Mouse (Mus musculus): Measurements from ENCODE around the gene Tmem216.

DNA sequence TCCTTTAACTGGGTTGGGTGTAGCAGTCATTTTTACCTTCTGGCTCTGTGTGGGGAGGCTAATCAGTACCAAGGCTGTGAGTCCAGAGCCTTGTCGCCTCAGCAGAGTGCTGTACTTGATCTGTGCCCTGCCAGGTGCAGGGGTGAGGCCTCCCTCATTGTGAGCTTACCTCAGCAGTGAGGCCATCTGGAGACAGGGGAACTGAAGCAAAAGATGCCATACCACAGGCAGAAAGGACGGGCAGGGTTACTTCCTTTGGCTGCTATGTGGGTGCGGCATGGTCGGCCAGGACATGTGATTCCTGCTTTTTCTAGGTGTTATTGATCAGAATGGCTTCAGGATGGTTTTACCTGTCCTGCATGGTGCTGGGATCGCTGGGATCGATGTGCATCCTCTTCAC is 25.9 kb upstream of the Tmem216 start:
- TF ChIP-seq POLR2A (IDR thresholded peaks at IDR 0.05; ENCODE audit: insufficient read length, low read depth) (no peak), SRF (IDR thresholded peaks at IDR 0.05; ENCODE audit: control insufficient read depth, insufficient read length, low read depth) (no peak), CEBPB (IDR thresholded peaks at IDR 0.05; ENCODE audit: insufficient read depth, poor library complexity, severe bottlenecking) (no peak), USF1 (IDR thresholded peaks at IDR 0.05; ENCODE audit: low read depth) (no peak), E2F4 (IDR thresholded peaks at IDR 0.05; ENCODE audit: insufficient read depth) (no peak), POLR2AphosphoS2 (IDR thresholded peaks at IDR 0.05; ENCODE audit: insufficient read length, low read depth) (no peak), TCF12 (IDR thresholded peaks at IDR 0.05; ENCODE audit: insufficient read depth, poor library complexity, severe bottlenecking) (no peak), MAX (IDR thresholded peaks at IDR 0.05; ENCODE audit: low read depth) (no peak), MYOG (IDR thresholded peaks at IDR 0.05; ENCODE audit: control insufficient read depth in 1 of 3, insufficient read depth in 1 of 3, insufficient read length in 2 of 3, low read depth in 2 of 3) (no peak)

Measured in myocyte (in vitro differentiated cells).